In the genomic region with DNA sequence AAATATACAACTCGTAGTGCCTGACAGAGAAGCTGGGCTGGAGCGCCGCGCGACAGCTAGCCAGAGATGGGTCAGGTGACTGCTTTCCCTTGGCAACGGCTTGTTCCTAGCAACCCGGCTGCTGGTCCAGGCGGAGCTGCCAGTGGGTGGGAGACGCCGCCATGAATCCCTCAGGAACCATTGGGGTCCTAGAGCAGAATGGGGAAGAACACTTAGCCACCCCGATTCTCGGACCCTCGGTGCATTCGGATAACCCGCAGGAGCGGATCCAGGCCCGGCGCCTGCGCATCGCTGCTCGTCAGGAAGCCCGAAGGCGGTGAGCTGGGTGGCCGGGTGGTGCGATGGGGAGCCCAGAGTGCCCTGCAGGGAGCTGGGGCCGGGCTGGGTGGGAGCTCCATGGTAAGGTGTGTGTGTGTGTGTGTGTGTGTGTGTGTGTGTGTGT, we compare ENCODE assay signal across 8 mouse cellular contexts. TPM values are rescaled to one million over a fixed set of nuclear protein-coding genes. Genes with fewer than 3 reads are reported as not detected.
DNase-seq lines count a peak whose midpoint lies in the region; ATAC-seq and TF ChIP-seq lines count a peak whose summit lies in the region.

Gene Drc1, plus strand, starts transcription at position 98 of the 442 bp plus-strand sequence.

- peak within 1 kb of the TSS; percentile 47 for H3K9ac ChIP-seq in intestine, embryonic 16.5 days (ENCODE audit: low read depth, low read length)
- peak within 1 kb of the TSS; percentile 47 for H3K9ac ChIP-seq in limb, embryonic 14.5 days (ENCODE audit: low read depth, low read length, severe bottlenecking)
- peak within 1 kb of the TSS; percentile 54 for H3K9ac ChIP-seq in neural tube, embryonic 12.5 days

- H3K36me3 ChIP-seq in intestine, embryonic 16.5 days (ENCODE audit: control insufficient read depth, insufficient read depth, low read length) = no peaks in the 10 kb centered on the region
- H3K36me3 ChIP-seq in limb, embryonic 14.5 days (ENCODE audit: control insufficient read depth, insufficient read depth, low read length) = no peaks in the 10 kb centered on the region
- no peaks in the 10 kb centered on the region for H3K36me3 ChIP-seq in neural tube, embryonic 12.5 days

- DNase-seq in heart, adult 18-20 months = peak; percentile 19 to 54
- no peak for DNase-seq in heart, postnatal 25 days (ENCODE audit: low spot score)
- DNase-seq in cerebellum, postnatal 14 days = peak; percentile 74 to 76
- DNase-seq in frontal cortex, postnatal 14 days (ENCODE audit: low spot score in 2 of 2) = peak; percentile 43 to 60
- DNase-seq in limb, embryonic 14.5 days (ENCODE audit: low spot score) = peak; percentile 45
- DNase-seq in spleen, postnatal 10 days (ENCODE audit: low spot score in 2 of 2) = no peak

- H3K4me1 ChIP-seq in intestine, embryonic 16.5 days (ENCODE audit: control insufficient read depth, insufficient read depth, low read length) = peaks cover 4% of the 10 kb centered on the region; the same call in 1 of the 2 replicates
- 0 out of 2 replicates have a peak, but pooled peaks cover 7% of the 10 kb centered on the region for H3K4me1 ChIP-seq in limb, embryonic 14.5 days (ENCODE audit: control insufficient read depth, insufficient read depth, low read length)
- H3K4me1 ChIP-seq in neural tube, embryonic 12.5 days = 0 out of 2 replicates have a peak, but pooled peaks cover 4% of the 10 kb centered on the region

- peak within 1 kb of the TSS; percentile 41 for H3K4me3 ChIP-seq in intestine, embryonic 16.5 days (ENCODE audit: low read length)
- peak within 1 kb of the TSS; percentile 38 for H3K4me3 ChIP-seq in limb, embryonic 14.5 days (replicated peaks; ENCODE audit: low read length)
- peak within 1 kb of the TSS; percentile 45 for H3K4me3 ChIP-seq in neural tube, embryonic 12.5 days

- TF ChIP-seq POLR2A in limb, embryonic 14.5 days (IDR thresholded peaks at IDR 0.05; ENCODE audit: borderline replicate concordance, extremely low read depth, insufficient read depth, insufficient read length) = no peak

- ATAC-seq in intestine, embryonic 16.5 days = peak; percentile 61
- ATAC-seq in limb, embryonic 14.5 days (ENCODE audit: low FRiP score, low read depth) = 0 out of 2 replicates have a peak, but pooled peaks have one; percentile 57
- ATAC-seq in neural tube, embryonic 12.5 days (ENCODE audit: low FRiP score, low read depth) = peak; percentile 88

- H3K27ac ChIP-seq in intestine, embryonic 16.5 days (ENCODE audit: low read length) = no peak within 1 kb of the TSS
- no peak within 1 kb of the TSS for H3K27ac ChIP-seq in limb, embryonic 14.5 days (replicated peaks; ENCODE audit: low read depth, low read length)
- H3K27ac ChIP-seq in neural tube, embryonic 12.5 days = no peak within 1 kb of the TSS

- intact Hi-C loops in heart, postnatal 25 days (cut with DNase I) = no loop called here

- peak within 1 kb of the TSS; percentile 58 for H3K4me2 ChIP-seq in intestine, embryonic 16.5 days (ENCODE audit: low read depth, low read length)
- H3K4me2 ChIP-seq in limb, embryonic 14.5 days (replicated peaks; ENCODE audit: low read depth, low read length, severe bottlenecking) = peak within 1 kb of the TSS; percentile 70
- H3K4me2 ChIP-seq in neural tube, embryonic 12.5 days (replicated peaks) = peak within 1 kb of the TSS; percentile 78

- no peaks in the 10 kb centered on the region for H3K27me3 ChIP-seq in intestine, embryonic 16.5 days (replicated peaks; ENCODE audit: control insufficient read depth, insufficient read depth, low read length)
- no peaks in the 10 kb centered on the region for H3K27me3 ChIP-seq in limb, embryonic 14.5 days (ENCODE audit: control insufficient read depth, insufficient read depth, low read length)
- H3K27me3 ChIP-seq in neural tube, embryonic 12.5 days (replicated peaks) = no peaks in the 10 kb centered on the region

- no peaks in the 10 kb centered on the region for H3K9me3 ChIP-seq in intestine, embryonic 16.5 days (ENCODE audit: control insufficient read depth, low read length)
- H3K9me3 ChIP-seq in limb, embryonic 14.5 days (ENCODE audit: control insufficient read depth, low read length) = no peaks in the 10 kb centered on the region
- peaks cover 9% of the 10 kb centered on the region; the same call in 1 of the 2 replicates for H3K9me3 ChIP-seq in neural tube, embryonic 12.5 days

- WGBS in intestine, embryonic 16.5 days = 4% methylated on average over 25 of the region's 26 CpGs
- WGBS in limb, embryonic 14.5 days = 4% methylated on average over 25 of the region's 26 CpGs
- WGBS in neural tube, embryonic 12.5 days = 5% methylated on average over 26 of the region's 26 CpGs

RNA-seq across cellular contexts. Expression of gene Drc1, which starts in this region (rescaled TPM):
- total RNA-seq in heart, adult 18-20 months (2021) = under 1 TPM in 1 of 2 experiments, not detected in 1; 0.49 TPM
- total RNA-seq in heart, postnatal 25 days (2021) = not detected
- polyA plus RNA-seq in intestine, embryonic 16.5 days (2015; fragmentation: Nextera tagmentation; extraction: Ambion mirVana) = 1.2 and 1.8 TPM in 2 replicates
- 0.15 and 0.50 TPM in 2 replicates for polyA plus RNA-seq in limb, embryonic 14.5 days (2012; rRNA removed)
- 0.14 and 0.41 TPM in 2 replicates for polyA plus RNA-seq in limb, embryonic 14.5 days (2014; fragmentation: Nextera tagmentation; extraction: Ambion mirVana)
- polyA plus RNA-seq in neural tube, embryonic 12.5 days (2016; fragmentation: Nextera tagmentation; extraction: Ambion mirVana) = 1.2 and 1.4 TPM in 2 replicates

Comparison
In these comparisons a context has a peak if more than half of its experiments do, and no peak if none do; other contexts are left out.
1. Peak in DNase-seq in heart, adult 18-20 months; RNA of the gene not detected or under 1 TPM.
2. Peak in DNase-seq, ATAC-seq, H3K4me3 ChIP-seq, H3K9ac ChIP-seq and H3K4me2 ChIP-seq in limb, embryonic 14.5 days; RNA of the gene not detected or under 1 TPM.
3. DNase-seq: peak in cerebellum, postnatal 14 days (2 of 2) and frontal cortex, postnatal 14 days (2 of 2); none in heart, postnatal 25 days (single experiment) and spleen, postnatal 10 days (0 of 2).
4. Peak in every context shown above with its lines, with median percentiles within 50 percentile points of each other: ATAC-seq, H3K4me2 ChIP-seq, H3K4me3 ChIP-seq and H3K9ac ChIP-seq.